Mouse (Mus musculus): ENCODE measurements around the gene Arih1.

- TF ChIP-seq CTCF (IDR thresholded peaks at IDR 0.05; ENCODE audit: low read depth) (no peak), EP300 (IDR thresholded peaks at IDR 0.05; ENCODE audit: low read depth) (no peak)
These were observed 99.0 kb downstream of the Arih1 start for GRCm38 (mm10) chr9:59387461-59387860.
